Mouse (Mus musculus) liver, adult 2 months (tissue): ENCODE results near the gene Acsm4. TPM values are rescaled to one million over a fixed set of nuclear protein-coding genes. Genes with fewer than 3 reads are reported as not detected.

Source experiments
- DNase-seq: peaks from one replicate; pipeline ENCODE4 v3.0.0-alpha.2; 2011; ENCODE audit warnings: low read depth, low spot score; ENCODE audit errors: extremely low read depth
- H3K27ac ChIP-seq: fragments of 200-500 bp; replicated peaks from 2 replicates; pipeline ENCODE4 v1.5.1; 2012; ENCODE audit warnings: low read depth, mild to moderate bottlenecking, control low read depth, inconsistent platforms, low read length; ENCODE audit not compliant: insufficient read depth
- H3K27me3 ChIP-seq: fragments of 200-500 bp; 2 replicates; pipeline ENCODE4 v1.6.1; 2012; ENCODE audit warnings: mild to moderate bottlenecking, moderate library complexity, low read length, inconsistent platforms; ENCODE audit not compliant: control insufficient read depth, insufficient read depth
- H3K36me3 ChIP-seq: fragments of 200-500 bp; 2 replicates; pipeline ENCODE4 v1.6.1; 2012; ENCODE audit warnings: low read length, inconsistent platforms; ENCODE audit not compliant: control insufficient read depth, insufficient read depth
- H3K4me1 ChIP-seq: fragments of 200-500 bp; 2 replicates; pipeline ENCODE4 v1.6.1; 2011; ENCODE audit warnings: low read length; ENCODE audit not compliant: control insufficient read depth, insufficient read depth
- H3K4me3 ChIP-seq: fragments of 200-500 bp; 2 replicates; pipeline ENCODE4 v1.5.1; 2011; ENCODE audit warnings: low read depth, mild to moderate bottlenecking, control low read depth, low read length, moderate library complexity; ENCODE audit not compliant: insufficient read depth
- H3K79me2 ChIP-seq: fragments of 200-500 bp; 2 replicates; pipeline ENCODE4 v1.6.1; 2012; ENCODE audit warnings: inconsistent platforms, mild to moderate bottlenecking, low read length, moderate library complexity; ENCODE audit not compliant: control insufficient read depth, insufficient read depth
- H3K9ac ChIP-seq: fragments of 200-500 bp; 2 replicates; pipeline ENCODE4 v1.6.1; 2012; ENCODE audit warnings: low read depth, mild to moderate bottlenecking, control low read depth, inconsistent platforms, low read length
- CTCF ChIP-seq: fragments of 200-500 bp; IDR thresholded peaks from 2 replicates; pipeline ENCODE4 v1.5.1; 2011; ENCODE audit warnings: low read depth, low read length, control low read depth
- POLR2A ChIP-seq: fragments of 200-500 bp; IDR thresholded peaks from 2 replicates; pipeline ENCODE4 v1.6.1; 2011; ENCODE audit warnings: low read length, control low read depth; ENCODE audit not compliant: insufficient read depth; ENCODE audit errors: extremely low read depth
- WGBS: fragments of 180-500 bp; shearing (Covaris S2); methylation state at CpG from one replicate; pipeline ENCODE4 v1.1.7; 2018; 5-methylcytosine and 5-hydroxymethylcytosine counted together
- polyA plus RNA-seq: library from polyadenylated mRNA; depleted of rRNA; stranded (reverse); fragments of >200 nt; gene quantifications from 2 replicates; pipeline ENCODE4 v1.2.3, GENCODE M21; 2012
- total RNA-seq: library from RNA; depleted of rRNA; stranded (reverse); fragments of >200 nt; gene quantifications from 2 replicates; pipeline ENCODE4 v1.2.3, GENCODE M21; 2014

Gene Acsm4
- total and polyA plus RNA-seq, 2 experiments: not detected

DNA sequence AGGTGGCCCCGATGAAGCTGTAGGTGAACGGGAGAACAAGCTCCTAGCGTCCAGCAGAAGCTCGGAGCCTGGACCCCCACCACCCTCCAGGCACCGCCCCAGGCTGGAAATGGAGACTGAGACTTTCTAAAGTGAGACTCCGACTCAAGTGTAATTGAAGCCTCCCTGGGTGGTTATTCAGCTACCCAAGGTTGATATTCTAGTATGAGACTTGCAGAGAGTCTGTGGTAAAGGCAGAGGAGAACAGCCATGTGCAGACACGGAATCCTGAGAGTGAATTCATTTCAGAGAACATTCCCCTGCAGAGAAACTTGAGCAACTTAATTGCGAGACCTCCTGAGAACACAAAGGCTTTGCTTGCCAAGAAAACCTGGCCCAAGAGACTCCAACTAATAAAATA lies 9.7 kb upstream of the Acsm4 start:
- Histone ChIP-seq H3K27me3 (no peaks in the 10 kb centered on the region), H3K36me3 (no peaks in the 10 kb centered on the region), H3K4me1 (no peaks in the 10 kb centered on the region), H3K9ac (no peak overlapping the region), H3K79me2 (no peaks in the 10 kb centered on the region), H3K27ac (no peak overlapping the region), H3K4me3 (no peak overlapping the region)
- no peak for DNase-seq
- WGBS: 76% methylated on average over 8 of the region's 8 CpGs
- TF ChIP-seq POLR2A: no peak
- TF ChIP-seq CTCF: no peak

GRCm38 (mm10) chr7:119682699-119683098 lies 7.1 kb upstream of the Acsm4 start:
- Histone ChIP-seq H3K9ac (no peak overlapping the region), H3K4me1 (no peaks in the 10 kb centered on the region), H3K4me3 (no peak overlapping the region), H3K79me2 (no peaks in the 10 kb centered on the region), H3K27ac (no peak overlapping the region), H3K36me3 (no peaks in the 10 kb centered on the region), H3K27me3 (no peaks in the 10 kb centered on the region)
- DNase-seq: no peak
- TF ChIP-seq POLR2A (no peak), CTCF (no peak)
- 71% methylated on average over 4 of the region's 4 CpGs for WGBS

- no peaks in the 10 kb centered on the region for H3K36me3 ChIP-seq
- WGBS: 74% methylated on average over 4 of the region's 4 CpGs
- TF ChIP-seq CTCF: no peak
- no peaks in the 10 kb centered on the region for H3K27me3 ChIP-seq
- no peak overlapping the region for H3K9ac ChIP-seq
- no peak for DNase-seq
- H3K4me1 ChIP-seq: no peaks in the 10 kb centered on the region
- H3K4me3 ChIP-seq: no peak overlapping the region
- H3K79me2 ChIP-seq: no peaks in the 10 kb centered on the region
- no peak overlapping the region for H3K27ac ChIP-seq
These were observed 2.5 kb downstream of the Acsm4 start for GRCm38 (mm10) chr7:119692302-119692701.

- Histone ChIP-seq H3K4me1 (no peaks in the 10 kb centered on the region), H3K79me2 (no peaks in the 10 kb centered on the region), H3K27me3 (no peaks in the 10 kb centered on the region), H3K36me3 (no peaks in the 10 kb centered on the region), H3K4me3 (no peak overlapping the region), H3K27ac (no peak overlapping the region), H3K9ac (no peak overlapping the region)
- TF ChIP-seq CTCF (no peak), POLR2A (no peak)
- 79% methylated on average over 1 of the region's 1 CpGs for WGBS
- no peak for DNase-seq
These were observed 5.1 kb downstream of the Acsm4 start for GRCm38 (mm10) chr7:119694926-119695325.

DNA sequence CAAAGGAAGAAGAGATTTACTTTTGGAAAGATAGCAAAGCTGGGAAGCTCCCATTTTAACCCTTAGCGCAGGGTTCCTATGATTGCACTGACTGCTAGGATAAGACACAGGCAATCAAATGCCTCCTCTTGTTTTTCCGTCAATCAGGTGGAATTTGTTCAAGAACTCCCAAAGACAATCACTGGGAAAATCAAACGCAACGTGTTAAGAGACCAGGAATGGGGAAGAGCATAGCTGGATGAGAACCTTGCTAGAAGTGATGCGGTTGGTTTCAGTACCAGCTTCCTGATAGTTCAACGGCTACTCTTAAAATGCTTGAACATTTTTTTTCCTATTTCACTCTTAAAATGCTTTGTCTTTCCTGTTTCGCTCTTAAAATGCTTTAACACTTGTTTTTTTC lies 24.3 kb downstream of the Acsm4 start:
- Histone ChIP-seq H3K9ac (no peak overlapping the region), H3K4me3 (no peak overlapping the region), H3K36me3 (peaks cover 29% of the 10 kb centered on the region), H3K4me1 (0 out of 2 replicates have a peak, but pooled peaks cover 2% of the 10 kb centered on the region), H3K27me3 (no peaks in the 10 kb centered on the region), H3K79me2 (no peaks in the 10 kb centered on the region), H3K27ac (no peak overlapping the region)
- no peak for DNase-seq
- WGBS: 93% methylated on average over 7 of the region's 7 CpGs
- TF ChIP-seq POLR2A: no peak

- H3K9ac ChIP-seq: peak within 1 kb of the TSS; percentile 82
- peaks cover 26% of the 10 kb centered on the region for H3K36me3 ChIP-seq
- H3K27ac ChIP-seq: no peak within 1 kb of the TSS; the same call in 1 of the 2 replicates
- peak; percentile 71 for TF ChIP-seq CTCF
- TF ChIP-seq POLR2A: peak; percentile 56; the same call in 1 of the 2 replicates
- H3K79me2 ChIP-seq: peaks cover 4% of the 10 kb centered on the region; the same call in 1 of the 2 replicates
- no peaks in the 10 kb centered on the region for H3K27me3 ChIP-seq
- WGBS: under 1% methylated on average over 60 of the region's 60 CpGs
- H3K4me1 ChIP-seq: 0 out of 2 replicates have a peak, but pooled peaks cover 2% of the 10 kb centered on the region
- DNase-seq: peak; percentile 80
- peak within 1 kb of the TSS; percentile 95 for H3K4me3 ChIP-seq
These were observed 30.6 kb downstream of the Acsm4 start, which contains the start of gene Thumpd1 for GRCm38 (mm10) chr7:119720253-119720946. Gene Thumpd1, minus strand, starts transcription at chr7:119720798.
